Mouse (Mus musculus): Measurements from ENCODE around the gene Rad52. TPM values are rescaled to one million over a fixed set of nuclear protein-coding genes. Genes with fewer than 3 reads are reported as not detected.

Gene Rad52
- total RNA-seq (2021): 10 to 100 TPM; 13.0 to 19.4 TPM
- long read RNA-seq, experiment 1, partial matches to known transcripts: 0 of 9 reads
- long read RNA-seq, experiment 1, other reads (novel, unspliced or antisense): 4 of 9 reads
- long read RNA-seq, experiment 2, partial matches to known transcripts: 1 of 10 reads
- long read RNA-seq, experiment 2, other reads (novel, unspliced or antisense): 5 of 10 reads

GRCm38 (mm10) chr6:119902204-119903080 is at the start of gene Rad52:
Rad52 (plus strand) TSS chr6:119902698.
- DNase-seq: peak; percentile 88

GRCm38 (mm10) chr6:119854156-119854555 is 48.3 kb upstream of the Rad52 start:
- DNase-seq: no peak

- DNase-seq: no peak
Measured at GRCm38 (mm10) chr6:119855471-119855870, 47.0 kb upstream of the Rad52 start.

GRCm38 (mm10) chr6:119860236-119860635 is 42.3 kb upstream of the Rad52 start:
- DNase-seq: no peak

GRCm38 (mm10) chr6:119861519-119861918 is 41.0 kb upstream of the Rad52 start:
- no peak for DNase-seq

GRCm38 (mm10) chr6:119864341-119865034 is 38.0 kb upstream of the Rad52 start:
- peak; percentile 74 for DNase-seq

- DNase-seq: no peak
Measured at GRCm38 (mm10) chr6:119883151-119883550, 19.3 kb upstream of the Rad52 start.

- no peak for DNase-seq
Measured at GRCm38 (mm10) chr6:119892711-119893110, 9.8 kb upstream of the Rad52 start.

GRCm38 (mm10) chr6:119903081-119903789 is 737 bp downstream of the Rad52 start:
- no peak for DNase-seq

- DNase-seq: no peak
Measured at GRCm38 (mm10) chr6:119905461-119905860, 3.0 kb downstream of the Rad52 start.

GRCm38 (mm10) chr6:119912046-119912445 is 9.5 kb downstream of the Rad52 start:
- no peak for DNase-seq

- DNase-seq: no peak
Measured at GRCm38 (mm10) chr6:119915710-119916109, 13.2 kb downstream of the Rad52 start.

GRCm38 (mm10) chr6:119918561-119919181 is 16.2 kb downstream of the Rad52 start:
- DNase-seq: no peak

- no peak for DNase-seq
Measured at GRCm38 (mm10) chr6:119922136-119922535, 19.6 kb downstream of the Rad52 start.

GRCm38 (mm10) chr6:119922544-119922943 is 20.0 kb downstream of the Rad52 start:
- DNase-seq: no peak

- DNase-seq: peak; percentile 16
Measured at GRCm38 (mm10) chr6:119924235-119925005, 21.9 kb downstream of the Rad52 start.

Other genes starting within 250 kb of the Rad52 start
- gene Erc1, start 54.5 kb upstream of the Rad52 start, total RNA-seq (2021): 10 to 100 TPM; 19.3 to 24.1 TPM
- 100 to 1,000 TPM; 140 to 185 TPM for gene Wnk1, start 136.0 kb downstream of the Rad52 start, total RNA-seq (2021)
- gene Ninj2, start 190.7 kb downstream of the Rad52 start, total RNA-seq (2021): not detected